Comparison of ENCODE assay signal across 20 mouse cellular contexts in the genomic region with DNA sequence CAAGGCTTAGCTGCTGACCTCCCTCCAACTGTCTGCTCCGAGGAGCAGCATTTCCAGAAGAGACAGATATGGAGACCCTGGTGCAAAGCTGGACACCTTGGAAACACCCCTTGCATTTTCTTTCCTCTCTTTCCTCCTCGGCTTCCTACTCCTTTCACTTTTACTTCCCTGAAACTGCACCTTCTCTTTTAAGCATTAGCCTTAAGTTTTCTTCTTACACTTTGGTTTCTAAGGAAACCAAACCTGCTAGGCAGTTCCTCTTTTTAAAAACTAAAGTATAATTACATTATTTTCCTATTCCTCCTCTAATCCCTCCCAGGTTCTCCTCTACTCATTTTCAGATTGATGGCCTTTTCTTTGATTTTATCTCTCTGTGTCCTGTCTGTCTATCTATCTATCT. TPM values are rescaled to one million over a fixed set of nuclear protein-coding genes. Genes with fewer than 3 reads are reported as not detected.
DNase-seq lines count a peak whose midpoint lies in the region; ATAC-seq and TF ChIP-seq lines count a peak whose summit lies in the region.
"Had no signal": no experiment of that assay in that cellular context is flagged by ENCODE, and none has a peak within 500 bp of the region (broad histone marks: within the 10 kb centered on the region; RNA-seq: fewer than 3 reads in every experiment).

No protein-coding gene starts in this region.

- no peak for TF ChIP-seq POLR2A in CH12.LX (IDR thresholded peaks at IDR 0.05; ENCODE audit: low read depth, low read length)

- WGBS in midbrain, embryonic 14.5 days, result 88% methylated on average over 2 of the region's 2 CpGs

- TF ChIP-seq EP300 in CH12.LX (IDR thresholded peaks at IDR 0.05; ENCODE audit: low read length), result peak; percentile 58; the same call in 1 of the 2 replicates

- no peak for TF ChIP-seq CTCF in CH12.LX (conservative IDR thresholded peaks at IDR 0.05 in 1 of 2, IDR thresholded peaks at IDR 0.05 in 1 of 2; ENCODE audit: low read depth in 2 of 2, low read length in 2 of 2)

- ATAC-seq in hematopoietic stem cell, adult 5-6 weeks (replicated peaks in 1 of 2; ENCODE audit: insufficient read depth in 1 of 2, low FRiP score in 2 of 2, low TSS enrichment in 1 of 2, low read depth in 1 of 2, poor library complexity in 2 of 2, severe bottlenecking in 2 of 2), result peak; percentile 81 to 90
- peak; percentile 68 for ATAC-seq in monocyte, adult 5-6 weeks (replicated peaks; ENCODE audit: insufficient number of reproducible peaks, low FRiP score, low TSS enrichment, poor library complexity, severe bottlenecking)
- ATAC-seq in midbrain, embryonic 14.5 days (ENCODE audit: low FRiP score, low TSS enrichment), result no peak
- ATAC-seq: inflammation-experienced regulatory T-cells, adult 6 months had no signal

- in situ Hi-C loops in CH12.LX (cut with MboI; ENCODE audit: low pct_ligation_motif_present, low pct_unique_long_range_greater_than_20kb, low sequenced_read_pairs), result no loop called here

- no peaks in the 10 kb centered on the region for H3K79me2 ChIP-seq in CH12.LX (replicated peaks; ENCODE audit: control insufficient read depth, extremely low read depth, insufficient read depth, poor library complexity, severe bottlenecking)

- peak overlapping the region; percentile 71 for H3K4me2 ChIP-seq in CH12.LX (ENCODE audit: insufficient read depth, low read depth, poor library complexity, severe bottlenecking)
- H3K4me2 ChIP-seq in midbrain, embryonic 14.5 days (ENCODE audit: low read length), result no peak overlapping the region
- H3K4me2 ChIP-seq: embryonic facial prominence, embryonic 12.5 days; hindbrain, embryonic 13.5 days; liver, embryonic 11.5 days; midbrain, embryonic 11.5 days had no signal

- DNase-seq in 416B (ENCODE audit: low read depth) (peak; percentile 19), CH12.LX (ENCODE audit: extremely low read depth) (peak; percentile 27)
- DNase-seq in neural tube, embryonic 10.5 days (ENCODE audit: extremely low spot score, low spot score), result no peak
- no peak for DNase-seq in natural killer cell, adult 2 months (ENCODE audit: low spot score in 2 of 2)
- no peak for DNase-seq in midbrain, embryonic 14.5 days
- DNase-seq: cerebellum, adult 11-12 months; cerebellum, postnatal 10 days; gastrocnemius, postnatal 36 days; kidney, adult 2 months; lung, adult 18-20 months; thymus, postnatal 14 days had no signal

- H3K9ac ChIP-seq in CH12.LX (ENCODE audit: insufficient read depth, low read depth), result no peak overlapping the region
- no peak overlapping the region for H3K9ac ChIP-seq in midbrain, embryonic 14.5 days (replicated peaks; ENCODE audit: low read length)
- H3K9ac ChIP-seq: embryonic facial prominence, embryonic 12.5 days; hindbrain, embryonic 13.5 days had no signal

- no peak for TF ChIP-seq RAD21 in CH12.LX (IDR thresholded peaks at IDR 0.05; ENCODE audit: low read depth, low read length)

- peaks cover 0 to 18% of the 10 kb centered on the region in 2 experiments; a peak in 2 of 4 replicates for H3K4me1 ChIP-seq in CH12.LX (ENCODE audit: control insufficient read depth in 1 of 2, insufficient read depth in 2 of 2)
- no peaks in the 10 kb centered on the region for H3K4me1 ChIP-seq in midbrain, embryonic 14.5 days (ENCODE audit: control insufficient read depth, insufficient read depth, low read length)
- H3K4me1 ChIP-seq: embryonic facial prominence, embryonic 12.5 days; hindbrain, embryonic 13.5 days had no signal

- no peak overlapping the region for H3K4me3 ChIP-seq in CH12.LX (replicated peaks in 1 of 3; ENCODE audit: low read depth in 2 of 3, low read length in 2 of 3, poor library complexity in 1 of 3)
- no peak overlapping the region for H3K4me3 ChIP-seq in midbrain, embryonic 14.5 days (replicated peaks; ENCODE audit: low read depth, low read length)
- H3K4me3 ChIP-seq: embryonic facial prominence, embryonic 12.5 days; hindbrain, embryonic 13.5 days; layer of hippocampus, adult 2 months had no signal

- dilution Hi-C loops in CH12.LX (cut with MboI; ENCODE audit: extremely low pct_ligation_motif_present, extremely low pct_unique_long_range_greater_than_20kb, low sequenced_read_pairs), result no loop called here

- no peaks in the 10 kb centered on the region for H3K27me3 ChIP-seq in CH12.LX (replicated peaks)
- no peaks in the 10 kb centered on the region for H3K27me3 ChIP-seq in midbrain, embryonic 14.5 days (ENCODE audit: control insufficient read depth, insufficient read depth, low read length)
- H3K27me3 ChIP-seq: embryonic facial prominence, embryonic 12.5 days; hindbrain, embryonic 13.5 days had no signal

- no peak overlapping the region for H3K27ac ChIP-seq in CH12.LX (ENCODE audit: insufficient read depth, low read depth)
- H3K27ac ChIP-seq in midbrain, embryonic 14.5 days (replicated peaks; ENCODE audit: low read depth, low read length), result no peak overlapping the region
- H3K27ac ChIP-seq: embryonic facial prominence, embryonic 12.5 days; hindbrain, embryonic 13.5 days; kidney, postnatal 0 days; layer of hippocampus, adult 2 months had no signal

- peaks cover 4% of the 10 kb centered on the region for H3K9me3 ChIP-seq in CH12.LX (replicated peaks; ENCODE audit: low read length)
- no peaks in the 10 kb centered on the region for H3K9me3 ChIP-seq in midbrain, embryonic 14.5 days (ENCODE audit: control insufficient read depth, low read length)
- H3K9me3 ChIP-seq: embryonic facial prominence, embryonic 12.5 days; hindbrain, embryonic 13.5 days had no signal

- no peaks in the 10 kb centered on the region for H3K36me3 ChIP-seq in CH12.LX (replicated peaks in 1 of 2; ENCODE audit: control insufficient read depth in 1 of 2, insufficient read depth in 1 of 2, low read length in 1 of 2)
- no peaks in the 10 kb centered on the region for H3K36me3 ChIP-seq in midbrain, embryonic 14.5 days (ENCODE audit: control insufficient read depth, insufficient read depth, low read length)
- H3K36me3 ChIP-seq: embryonic facial prominence, embryonic 12.5 days; hindbrain, embryonic 13.5 days had no signal

TF ChIP-seq in CH12.LX, 34 proteins besides CTCF, POLR2A, EP300 and RAD21:
- no peak for TF ChIP-seq IRF4 (IDR thresholded peaks at IDR 0.05; ENCODE audit: low read depth, low read length)

RNA-seq across cellular contexts. Expression of a gene that starts 43.9 kb away (rescaled TPM):
- total RNA-seq in CH12.LX (2012; rRNA removed) (not detected in 2 replicates), CH12.LX (2014; rRNA removed) (not detected in 2 replicates)
- polyA plus RNA-seq in CH12.LX (2012; ENCODE audit: insufficient read length, low read depth), result not detected in 2 replicates
- total RNA-seq in hematopoietic stem cell, adult 5-6 weeks (2017), result 0.79 and 3.4 TPM in 2 replicates
- 4.3 to 7.2 TPM (median 6.2 TPM) in 3 replicates for total RNA-seq in monocyte, adult 5-6 weeks (2017)
- polyA plus RNA-seq in midbrain, embryonic 14.5 days (2014; fragmentation: Nextera tagmentation; extraction: Ambion mirVana), result 21.1 and 26.1 TPM in 2 replicates

Comparison
In these comparisons a context has a peak if more than half of its experiments do, and no peak if none do; other contexts are left out.
1. DNase-seq: peak in 416B (single experiment) and CH12.LX (single experiment); none in neural tube, embryonic 10.5 days (single experiment), natural killer cell, adult 2 months (0 of 2) and midbrain, embryonic 14.5 days (single experiment).